Mouse (Mus musculus) mesoderm, embryonic 11.5 days (tissue): ENCODE results near the gene 1810013L24Rik.
"Not testable (repeated sequence)": the region's sequence is repeated elsewhere in the genome, so short reads cannot be mapped to it uniquely, and the experiment has no call there.

Source experiments
- DNase-seq: peaks from one replicate; pipeline ENCODE4 v3.0.0-alpha.2; 2012; ENCODE audit warnings: low read depth, low spot score

1810013L24Rik gene

GRCm38 (mm10) chr16:8895301-8895700 is 65.4 kb downstream of the 1810013L24Rik start:
- DNase-seq = no peak

GRCm38 (mm10) chr16:8906115-8906514 is 76.2 kb downstream of the 1810013L24Rik start:
- DNase-seq = not testable (repeated sequence)
